Comparison of ENCODE assay signal across 22 mouse cellular contexts in the genomic region with DNA sequence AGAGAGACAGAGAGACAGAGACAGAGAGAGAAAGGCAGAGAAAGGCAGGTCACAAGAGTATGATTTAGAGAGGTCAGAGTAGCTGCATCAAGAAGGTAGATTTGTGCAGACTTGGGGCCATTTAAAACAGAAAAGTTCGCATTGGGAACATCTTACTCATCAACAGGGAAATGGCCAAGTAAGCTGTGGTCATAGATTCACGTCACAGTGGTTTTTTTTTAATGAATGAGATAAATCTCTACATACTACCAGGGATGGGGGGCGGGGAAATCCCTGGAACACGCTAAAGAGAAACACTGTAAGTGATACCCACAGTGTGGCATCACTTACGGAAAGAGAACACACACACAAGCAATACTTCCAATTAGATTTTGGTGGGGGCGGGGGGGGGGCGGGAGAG. TPM values are rescaled to one million over a fixed set of nuclear protein-coding genes. Genes with fewer than 3 reads are reported as not detected.
A peak's percentile ranks its signal among the peaks of the same experiment; 100 is the strongest.
DNase-seq lines count a peak whose midpoint lies in the region; ATAC-seq and TF ChIP-seq lines count a peak whose summit lies in the region.
"Had no signal": no experiment of that assay in that cellular context is flagged by ENCODE, and none has a peak within 500 bp of the region (broad histone marks: within the 10 kb centered on the region; RNA-seq: fewer than 3 reads in every experiment).

No protein-coding gene starts in this region.

- H3K36me3 ChIP-seq in C2C12 (ENCODE audit: control insufficient read depth, insufficient read depth), result peaks cover 93% of the 10 kb centered on the region
- peaks cover 41% of the 10 kb centered on the region for H3K36me3 ChIP-seq in myocyte (ENCODE audit: control insufficient read depth, insufficient read depth)

- H3K79me3 ChIP-seq in C2C12 (ENCODE audit: low read depth), result peaks cover 38% of the 10 kb centered on the region

- POLR2A ChIA-PET in Patski (lab: Charles Lee), result no interaction called here

- no peak for TF ChIP-seq POLR2A in myocyte (IDR thresholded peaks at IDR 0.05; ENCODE audit: insufficient read length, low read depth)

- no peak overlapping the region for H3K4me3 ChIP-seq in C2C12 (ENCODE audit: insufficient read depth, poor library complexity, severe bottlenecking)
- H3K4me3 ChIP-seq in myocyte, result no peak overlapping the region
- H3K4me3 ChIP-seq: embryonic facial prominence, embryonic 13.5 days; forebrain, embryonic 13.5 days; gastrocnemius, adult 2 months; heart, embryonic 12.5 days; hindbrain, embryonic 10.5 days had no signal

- peak; percentile 58 for DNase-seq in 3134 (ENCODE audit: extremely low read depth, insufficient read length, low spot score)
- DNase-seq in Patski (ENCODE audit: low read depth, low spot score), result peak; percentile 24
- DNase-seq in cerebellum, adult 11 months, result no peak
- DNase-seq in ovary, postnatal 14 days (ENCODE audit: low spot score), result no peak
- no peak for DNase-seq in left cerebral cortex, adult 11 months (ENCODE audit: low spot score)
- DNase-seq: adrenal gland, adult 2 months; adrenal gland, postnatal 36 days; B cell, adult 2 months; cerebellum, adult 11-12 months; cerebellum, adult 9-10 months; cerebellum, postnatal 25 days; forebrain, postnatal 0 days; gastrocnemius, adult 2 months; gastrocnemius, postnatal 25 days had no signal

- peak overlapping the region; percentile 46 for H3K4me2 ChIP-seq in myocyte (ENCODE audit: low read depth)
- H3K4me2 ChIP-seq: embryonic facial prominence, embryonic 13.5 days; forebrain, embryonic 13.5 days; heart, embryonic 12.5 days; hindbrain, embryonic 14.5 days had no signal

- in situ Hi-C loops in Patski (cut with MboI; ENCODE audit: low pct_unique_long_range_greater_than_20kb), result no loop called here

- CTCF ChIA-PET in Patski (lab: Charles Lee), result interaction anchor here (1.3 kb wide), 1 partner anchor 30 kb away, joined by 3 read pairs; no protein-coding TSS in a partner anchor

- H3K79me2 ChIP-seq in C2C12 (ENCODE audit: control insufficient read depth, insufficient read depth) (peaks cover 87% of the 10 kb centered on the region), myocyte (ENCODE audit: control insufficient read depth, insufficient read depth) (peaks cover 5% of the 10 kb centered on the region)

- no peak for ATAC-seq in Patski
- ATAC-seq: forebrain, embryonic 13.5 days; forebrain, postnatal 0 days; intestine, embryonic 16.5 days had no signal

- H3ac ChIP-seq in C2C12 (ENCODE audit: control insufficient read depth, insufficient read length, low read depth) (no peak overlapping the region), myocyte (ENCODE audit: control insufficient read depth, insufficient read length) (no peak overlapping the region)

- H3K27me3 ChIP-seq in C2C12 (ENCODE audit: control insufficient read depth, insufficient read depth, insufficient read length) (no peaks in the 10 kb centered on the region), Patski (no peaks in the 10 kb centered on the region), myocyte (ENCODE audit: control insufficient read depth, insufficient read depth, insufficient read length) (no peaks in the 10 kb centered on the region)
- H3K27me3 ChIP-seq: embryonic facial prominence, embryonic 13.5 days; forebrain, embryonic 13.5 days; heart, embryonic 12.5 days had no signal

- TF ChIP-seq CTCF in C2C12 (IDR thresholded peaks at IDR 0.05; ENCODE audit: control insufficient read depth, insufficient read depth, insufficient read length), result no peak
- TF ChIP-seq CTCF in Patski (IDR thresholded peaks at IDR 0.05), result no peak

TF ChIP-seq in C2C12, 6 proteins besides CTCF, POLR2A, EP300 and RAD21:
- TF ChIP-seq MYOD1 (IDR thresholded peaks at IDR 0.05; ENCODE audit: control insufficient read depth, insufficient read length, low read depth) (no peak), FOSL1 (IDR thresholded peaks at IDR 0.05; ENCODE audit: insufficient read depth, low read length, poor library complexity, severe bottlenecking) (peak; percentile 70), MYOG (IDR thresholded peaks at IDR 0.05; ENCODE audit: control insufficient read depth, extremely low read depth, insufficient read length) (no peak), MAX (IDR thresholded peaks at IDR 0.05) (no peak)

TF ChIP-seq in myocyte, 11 proteins besides CTCF, POLR2A, EP300 and RAD21:
- TF ChIP-seq USF1 (IDR thresholded peaks at IDR 0.05; ENCODE audit: low read depth) (no peak), MAX (IDR thresholded peaks at IDR 0.05; ENCODE audit: low read depth) (no peak)

RNA-seq across cellular contexts. Expression of gene Lrp1, which starts 13.9 kb away (rescaled TPM):
- polyA plus RNA-seq in C2C12 (2012; fragmentation: generic; extraction: Trizol) (190 TPM), Patski (2021) (62.5 TPM), myocyte (2012; fragmentation: generic; extraction: Trizol) (244 TPM)

RNA-seq across cellular contexts. Expression of gene Stat6, which starts 35.7 kb away (rescaled TPM):
- 0.26 TPM for polyA plus RNA-seq in C2C12 (2012; fragmentation: generic; extraction: Trizol)
- polyA plus RNA-seq in Patski (2021), result 67.3 TPM
- polyA plus RNA-seq in myocyte (2012; fragmentation: generic; extraction: Trizol), result 0.26 TPM

RNA-seq across cellular contexts. Expression of gene Nemp1, which starts 59.6 kb away (rescaled TPM):
- polyA plus RNA-seq in C2C12 (2012; fragmentation: generic; extraction: Trizol) (6.8 TPM), Patski (2021) (8.0 TPM), myocyte (2012; fragmentation: generic; extraction: Trizol) (5.6 TPM)

Comparison
In these comparisons a context has a peak if more than half of its experiments do, and no peak if none do; other contexts are left out.
1. DNase-seq: peak in 3134 (single experiment) and Patski (single experiment); none in cerebellum, adult 11 months (single experiment), ovary, postnatal 14 days (single experiment) and left cerebral cortex, adult 11 months (single experiment).
2. RNA of gene Stat6, which starts 35.7 kb away (polyA plus RNA-seq): 67.3 TPM in Patski (single experiment); 0.26 TPM in myocyte (single experiment) and 0.26 TPM in C2C12 (single experiment); every median in the first group is over 10 times any median in the second.